Mouse (Mus musculus) adrenal gland, postnatal 10 days (tissue): ENCODE measurements at regions not wholly inside any gene's neighbourhood (a gene's known extent, or its start where the extent isn't known, plus 50 kb on each side); places are given as distances from the start of the nearest gene placed in this dataset.

Experiments
- DNase-seq: peaks from one replicate; pipeline ENCODE4 v3.0.0; 2021; ENCODE audit warnings: mixed read lengths

- DNase-seq = no peak
Measured at GRCm38 (mm10) chr14:97440326-97440725, 729.2 kb downstream of the Dach1 start.

DNA sequence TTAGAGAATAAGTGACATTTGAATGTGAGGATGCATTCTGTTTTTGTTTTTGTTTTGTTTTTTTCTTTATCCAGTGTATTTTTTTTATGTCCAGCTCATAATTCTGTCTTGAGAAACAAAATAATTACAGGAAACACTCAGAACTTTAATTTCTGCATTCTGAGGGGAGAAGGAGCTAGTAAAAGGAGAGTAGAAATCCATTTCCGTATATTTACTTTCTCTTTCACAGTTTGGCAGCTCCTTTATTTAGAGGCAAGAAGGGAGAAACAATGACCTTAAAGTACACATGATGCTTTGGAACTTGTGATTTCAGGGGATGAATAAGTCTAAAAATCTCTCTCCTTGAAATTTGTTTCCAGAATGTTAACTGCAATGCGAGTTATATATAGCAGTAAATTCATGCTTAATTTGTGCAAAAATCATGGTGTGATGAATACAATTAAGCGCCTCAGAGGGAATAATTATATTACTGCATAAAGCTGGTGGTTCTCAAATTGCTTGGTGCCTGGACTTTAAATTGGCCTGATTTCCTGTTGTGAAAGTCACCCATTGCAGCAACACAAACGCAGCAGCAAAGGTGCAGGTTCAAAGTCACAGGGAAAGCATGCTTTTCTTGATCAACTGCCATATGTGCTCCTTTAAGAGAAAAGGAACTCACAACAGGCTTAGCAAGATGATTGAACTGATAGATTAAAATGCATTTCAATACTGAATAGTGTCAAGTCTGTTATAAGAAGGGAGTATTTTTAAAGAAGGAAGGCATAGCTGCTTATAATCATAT, 733.9 kb downstream of the Dach1 start:
- DNase-seq = no peak

- DNase-seq = no peak
Measured at GRCm38 (mm10) chr14:97431221-97431620, 738.3 kb downstream of the Dach1 start.

- no peak for DNase-seq
Measured at GRCm38 (mm10) chr14:97403176-97403795, 766.3 kb downstream of the Dach1 start.

GRCm38 (mm10) chr14:97396385-97396784, 773.2 kb downstream of the Dach1 start:
- DNase-seq = no peak

DNA sequence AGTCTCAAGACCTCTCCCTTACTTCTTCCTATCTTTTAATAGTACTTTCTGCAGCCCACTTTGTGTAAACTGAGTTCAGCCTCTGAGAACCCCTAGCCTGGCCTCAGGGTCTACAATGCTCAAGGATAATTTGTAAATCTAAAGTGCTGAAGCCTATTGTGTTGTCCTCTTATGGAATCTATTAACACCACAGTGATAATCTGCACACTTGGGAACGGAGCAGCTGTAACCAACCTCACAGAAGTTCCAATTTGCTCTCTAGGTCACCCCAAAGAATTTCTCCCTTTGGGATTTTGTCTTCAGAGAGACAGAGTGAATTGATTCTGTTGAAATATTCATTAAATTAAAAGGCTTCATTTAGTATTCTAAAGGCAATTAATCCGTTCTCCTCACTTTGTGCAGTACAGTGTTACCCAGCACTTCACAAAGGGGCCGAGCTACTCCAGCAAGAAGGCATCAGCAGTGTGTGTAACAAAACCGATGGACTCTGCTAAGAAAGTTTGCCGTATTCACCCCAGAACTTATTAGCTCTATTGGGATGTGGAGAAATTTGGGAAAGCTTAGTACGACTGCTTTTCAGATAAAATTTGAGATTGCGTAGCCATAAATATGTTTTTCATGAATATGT, 773.7 kb downstream of the Dach1 start:
- no peak for DNase-seq

GRCm38 (mm10) chr14:97389005-97389404, 780.6 kb downstream of the Dach1 start:
- DNase-seq = no peak

GRCm38 (mm10) chr14:97380131-97380530, 789.4 kb downstream of the Dach1 start:
- DNase-seq = no peak

DNA sequence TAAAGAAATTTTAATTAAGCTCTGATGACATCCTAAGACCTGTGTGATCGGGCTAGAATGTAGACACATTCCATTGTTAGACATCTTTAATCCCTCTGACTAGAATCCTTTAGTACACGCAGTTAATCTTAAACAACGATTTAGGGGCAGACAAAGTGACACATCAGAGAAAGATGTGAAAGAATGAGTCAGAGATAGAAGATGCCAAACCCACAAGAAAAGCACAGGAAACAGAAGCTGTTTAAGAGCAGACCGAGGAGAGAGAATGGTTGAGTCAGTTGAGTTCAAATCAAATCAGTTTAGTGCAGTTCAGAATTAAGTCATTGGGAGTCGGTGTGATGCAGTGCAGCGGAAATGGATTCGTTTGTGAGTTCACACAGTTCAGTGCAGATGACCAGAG, 812.6 kb downstream of the Dach1 start:
- DNase-seq = no peak

DNA sequence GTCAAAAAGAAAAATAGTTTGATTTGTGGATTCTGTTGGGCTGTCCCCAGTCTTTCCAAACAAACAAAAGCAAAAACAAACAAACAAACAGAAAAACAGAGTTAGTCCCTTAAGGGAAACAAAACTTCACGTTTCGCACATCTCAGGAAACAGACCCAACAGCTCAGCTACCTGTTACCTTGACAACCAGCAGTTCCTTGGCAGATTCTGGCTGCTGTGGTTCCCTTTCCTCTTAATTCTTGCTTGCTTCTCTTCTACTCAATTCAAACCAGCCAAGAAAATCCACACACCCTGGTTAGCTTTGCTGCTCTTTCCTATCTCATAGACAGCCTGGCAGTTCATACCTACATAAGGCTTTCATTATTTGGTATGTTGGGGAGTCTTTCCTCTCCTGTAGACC, 821.6 kb downstream of the Dach1 start:
- no peak for DNase-seq

DNA sequence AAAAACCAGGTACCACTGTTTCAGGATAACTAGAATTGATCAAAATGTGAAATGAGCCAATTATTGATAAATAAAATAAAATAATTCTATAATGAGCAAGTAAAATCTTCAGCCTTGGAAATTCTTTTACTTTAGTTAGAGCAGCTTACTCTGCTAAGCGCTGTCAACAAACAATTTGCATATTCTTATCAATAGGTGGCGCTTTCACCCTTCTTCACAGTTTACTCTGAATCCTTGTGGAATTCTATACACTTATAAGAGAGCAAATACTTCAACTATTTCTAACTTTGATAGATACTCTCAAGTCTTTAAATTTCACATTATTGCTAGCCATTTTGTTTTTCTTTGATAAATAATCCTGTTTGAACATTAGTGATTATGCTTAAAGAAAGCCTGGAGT, 812.5 kb upstream of the Klhl1 start:
- no peak for DNase-seq

- no peak for DNase-seq
Measured at GRCm38 (mm10) chr14:97329979-97330378, 811.1 kb upstream of the Klhl1 start.

DNA sequence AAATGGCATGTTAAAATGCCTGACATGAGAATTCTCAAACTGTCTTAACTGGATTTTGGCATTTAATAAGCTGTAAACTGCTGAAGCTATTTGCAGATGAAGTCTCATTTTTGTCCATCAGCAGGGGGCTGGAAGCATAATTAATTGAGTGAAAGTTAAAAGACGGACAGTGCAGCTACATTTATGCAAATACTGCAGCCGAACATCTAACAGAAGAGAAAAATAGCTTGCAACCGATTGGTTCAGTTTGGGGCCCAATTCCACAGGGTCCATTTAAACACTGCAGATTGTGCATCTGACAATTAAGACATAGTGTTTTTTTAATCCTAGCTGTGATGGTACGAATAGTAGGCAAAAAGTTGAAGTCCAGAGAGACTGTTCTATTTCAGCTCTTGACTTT, 774.2 kb upstream of the Klhl1 start:
- DNase-seq = no peak

DNA sequence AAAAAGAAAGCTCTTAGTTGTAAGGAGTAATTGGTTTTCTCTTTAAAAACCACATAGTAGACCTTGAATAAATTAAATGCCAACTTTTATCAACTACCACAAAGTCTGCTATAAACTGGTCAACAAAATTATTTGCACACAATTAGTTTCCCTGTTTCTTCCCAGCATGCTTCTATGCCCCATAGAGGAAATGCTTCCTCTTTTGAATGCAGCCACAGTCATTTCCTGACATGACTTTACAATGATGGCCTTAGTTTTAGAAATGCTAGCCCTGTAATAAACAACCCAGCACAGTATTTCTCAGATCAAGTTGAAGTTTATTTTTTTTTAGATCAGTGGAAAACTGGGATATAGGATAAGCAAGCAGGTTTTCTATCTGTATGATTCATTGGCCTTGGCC, 768.5 kb upstream of the Klhl1 start:
- no peak for DNase-seq

GRCm38 (mm10) chr14:97258461-97258860, 739.6 kb upstream of the Klhl1 start:
- no peak for DNase-seq
